Mouse (Mus musculus): Measurements from ENCODE around the gene Rps3a1. TPM values are rescaled to one million over a fixed set of nuclear protein-coding genes. Genes with fewer than 3 reads are reported as not detected.

Rps3a1 gene
- polyA plus RNA-seq, 1 experiment from 2014 or later = 751 TPM

DNA sequence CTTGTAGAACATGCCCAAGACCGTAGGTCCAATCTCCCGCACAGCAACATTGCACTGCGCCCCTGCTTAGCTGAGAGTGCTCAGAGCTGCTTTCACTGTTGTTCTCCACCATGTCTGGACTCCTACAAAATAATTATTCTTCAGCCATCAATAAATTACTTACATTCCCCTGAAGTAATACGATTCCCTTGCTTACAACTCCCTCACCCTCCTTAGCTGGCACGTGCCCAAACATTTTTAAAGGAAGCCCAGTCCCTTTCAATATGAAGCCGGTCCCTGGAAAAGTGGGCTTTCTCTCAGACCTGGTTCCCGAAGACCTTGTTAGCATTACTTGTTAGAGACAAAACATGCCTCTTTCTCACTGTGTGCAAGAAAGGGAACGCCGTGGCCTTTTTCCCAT, 7.0 kb upstream of the Rps3a1 start:
- Histone ChIP-seq H3K27me3 (ENCODE audit: insufficient read depth, low read length) (no peaks in the 10 kb centered on the region), H3K9ac (replicated peaks) (no peak overlapping the region), H3K4me1 (ENCODE audit: insufficient read depth) (no peaks in the 10 kb centered on the region), H3K9me3 (ENCODE audit: low read length) (no peaks in the 10 kb centered on the region), H3K4me3 (ENCODE audit: low read depth, low read length) (no peak overlapping the region), H3K4me2 (ENCODE audit: low read depth, low read length) (no peak overlapping the region), H3K27ac (ENCODE audit: low read depth) (no peak overlapping the region), H3K36me3 (replicated peaks; ENCODE audit: insufficient read depth, low read length) (no peaks in the 10 kb centered on the region)
- DNase-seq (no peak), ATAC-seq (no peak)
- WGBS (ENCODE audit: insufficient replicate concordance) = 81% methylated on average over 9 of the region's 9 CpGs
- TF ChIP-seq EP300 (IDR thresholded peaks at IDR 0.05; ENCODE audit: low read depth) = no peak
- TF ChIP-seq CTCF (IDR thresholded peaks at IDR 0.05; ENCODE audit: low read depth) = no peak

DNA sequence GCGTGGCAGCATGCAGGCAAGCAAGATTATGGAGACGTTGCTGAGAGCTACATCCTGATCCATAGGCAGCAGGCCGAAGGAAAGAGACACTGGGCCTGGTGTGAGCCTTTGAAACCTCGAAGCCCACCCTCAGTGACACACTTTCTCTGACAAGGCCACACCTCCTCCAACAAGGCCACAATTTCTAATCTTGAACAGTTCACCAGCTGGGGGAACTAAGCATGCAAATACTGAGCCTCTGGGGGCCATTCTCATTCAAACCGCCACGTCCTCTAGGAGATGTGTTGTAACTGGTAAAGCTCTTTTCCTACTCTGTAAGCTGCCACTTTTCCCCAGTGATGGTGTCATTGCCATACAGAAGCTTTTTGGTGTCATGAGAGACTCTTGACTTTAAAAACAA, 6.6 kb upstream of the Rps3a1 start:
- DNase-seq (no peak), ATAC-seq (no peak)
- TF ChIP-seq EP300 (IDR thresholded peaks at IDR 0.05; ENCODE audit: low read depth) = no peak
- TF ChIP-seq CTCF (IDR thresholded peaks at IDR 0.05; ENCODE audit: low read depth) = no peak
- no peak overlapping the region for H3K27ac ChIP-seq (ENCODE audit: low read depth)
- WGBS (ENCODE audit: insufficient replicate concordance) = 77% methylated on average over 6 of the region's 6 CpGs
- H3K4me1 ChIP-seq (ENCODE audit: insufficient read depth) = no peaks in the 10 kb centered on the region
- H3K4me2 ChIP-seq (ENCODE audit: low read depth, low read length) = no peak overlapping the region
- no peaks in the 10 kb centered on the region for H3K9me3 ChIP-seq (ENCODE audit: low read length)
- H3K9ac ChIP-seq (replicated peaks) = no peak overlapping the region
- H3K27me3 ChIP-seq (ENCODE audit: insufficient read depth, low read length) = no peaks in the 10 kb centered on the region
- no peaks in the 10 kb centered on the region for H3K36me3 ChIP-seq (replicated peaks; ENCODE audit: insufficient read depth, low read length)
- H3K4me3 ChIP-seq (ENCODE audit: low read depth, low read length) = no peak overlapping the region

GRCm38 (mm10) chr3:86143343-86143742, 841 bp upstream of the Rps3a1 start:
- Histone ChIP-seq H3K9ac (replicated peaks) (no peak overlapping the region), H3K4me2 (ENCODE audit: low read depth, low read length) (peak overlapping the region; percentile 38), H3K9me3 (ENCODE audit: low read length) (no peaks in the 10 kb centered on the region), H3K4me3 (ENCODE audit: low read depth, low read length) (no peak overlapping the region), H3K27me3 (ENCODE audit: insufficient read depth, low read length) (no peaks in the 10 kb centered on the region), H3K4me1 (ENCODE audit: insufficient read depth) (peaks cover 16% of the 10 kb centered on the region), H3K36me3 (replicated peaks; ENCODE audit: insufficient read depth, low read length) (peaks cover 27% of the 10 kb centered on the region), H3K27ac (ENCODE audit: low read depth) (peak overlapping the region; percentile 31; the same call in 1 of the 2 replicates)
- ATAC-seq (no peak), DNase-seq (no peak)
- TF ChIP-seq CTCF (IDR thresholded peaks at IDR 0.05; ENCODE audit: low read depth) (no peak), EP300 (IDR thresholded peaks at IDR 0.05; ENCODE audit: low read depth) (no peak)
- 79% methylated on average over 6 of the region's 6 CpGs for WGBS (ENCODE audit: insufficient replicate concordance)

- WGBS (ENCODE audit: insufficient replicate concordance) = 13% methylated on average over 6 of the region's 6 CpGs
- Histone ChIP-seq H3K9ac (replicated peaks) (peak overlapping the region; percentile 10; the same call in 1 of the 2 replicates), H3K36me3 (replicated peaks; ENCODE audit: insufficient read depth, low read length) (peaks cover 31% of the 10 kb centered on the region), H3K27me3 (ENCODE audit: insufficient read depth, low read length) (no peaks in the 10 kb centered on the region), H3K27ac (ENCODE audit: low read depth) (peak overlapping the region; percentile 31; the same call in 1 of the 2 replicates), H3K9me3 (ENCODE audit: low read length) (no peaks in the 10 kb centered on the region), H3K4me3 (ENCODE audit: low read depth, low read length) (0 out of 2 replicates have a peak overlapping the region, but pooled peaks have one; percentile 90), H3K4me1 (ENCODE audit: insufficient read depth) (peaks cover 16% of the 10 kb centered on the region), H3K4me2 (ENCODE audit: low read depth, low read length) (peak overlapping the region; percentile 38)
- ATAC-seq (no peak), DNase-seq (no peak)
- TF ChIP-seq CTCF (IDR thresholded peaks at IDR 0.05; ENCODE audit: low read depth) (no peak), EP300 (IDR thresholded peaks at IDR 0.05; ENCODE audit: low read depth) (no peak)
Observed at GRCm38 (mm10) chr3:86142934-86143317, 424 bp upstream of the Rps3a1 start.

GRCm38 (mm10) chr3:86141886-86142262, 628 bp downstream of the Rps3a1 start:
- WGBS (ENCODE audit: insufficient replicate concordance) = under 1% methylated on average over 18 of the region's 18 CpGs
- DNase-seq = no peak

DNA sequence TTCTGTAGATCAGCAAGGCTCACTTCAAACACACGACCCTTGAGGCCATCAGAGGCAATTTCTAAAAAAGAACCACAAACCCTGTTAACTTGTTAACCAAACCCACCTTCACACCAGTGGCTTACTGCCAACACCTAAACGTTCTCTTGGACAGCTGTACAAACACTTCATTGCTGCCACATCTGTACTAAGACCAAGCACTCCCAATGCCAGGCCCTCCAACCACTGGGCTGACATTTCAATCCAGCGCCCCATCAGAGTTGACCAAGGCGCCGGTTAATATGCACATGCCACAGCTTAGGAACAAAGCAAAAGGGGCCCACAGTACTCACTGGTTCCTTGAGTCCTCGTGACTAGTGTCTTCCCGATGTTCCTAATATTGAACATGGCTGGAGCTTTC, 1.1 kb downstream of the Rps3a1 start:
- no peak for TF ChIP-seq CTCF (IDR thresholded peaks at IDR 0.05; ENCODE audit: low read depth)
- no peak for TF ChIP-seq EP300 (IDR thresholded peaks at IDR 0.05; ENCODE audit: low read depth)
- Histone ChIP-seq H3K27ac (ENCODE audit: low read depth) (peak overlapping the region; percentile 90), H3K36me3 (replicated peaks; ENCODE audit: insufficient read depth, low read length) (peaks cover 41% of the 10 kb centered on the region), H3K4me1 (ENCODE audit: insufficient read depth) (peaks cover 17% of the 10 kb centered on the region), H3K27me3 (ENCODE audit: insufficient read depth, low read length) (no peaks in the 10 kb centered on the region), H3K4me2 (ENCODE audit: low read depth, low read length) (peak overlapping the region; percentile 81), H3K4me3 (ENCODE audit: low read depth, low read length) (peak overlapping the region; percentile 90), H3K9ac (replicated peaks) (peak overlapping the region; percentile 94), H3K9me3 (ENCODE audit: low read length) (no peaks in the 10 kb centered on the region)
- peak; percentile 29 for DNase-seq
- 3% methylated on average over 7 of the region's 7 CpGs for WGBS (ENCODE audit: insufficient replicate concordance)
- no peak for ATAC-seq

More at GRCm38 (mm10) chr3:86141886-86142262, 628 bp downstream of the Rps3a1 start:
- peak overlapping the region; percentile 81 for H3K4me2 ChIP-seq (ENCODE audit: low read depth, low read length)
- peak overlapping the region; percentile 94 for H3K9ac ChIP-seq (replicated peaks)
- H3K9me3 ChIP-seq (ENCODE audit: low read length) = no peaks in the 10 kb centered on the region
- peak; percentile 4; the same call in 1 of the 2 replicates for ATAC-seq
- no peaks in the 10 kb centered on the region for H3K27me3 ChIP-seq (ENCODE audit: insufficient read depth, low read length)
- no peak for TF ChIP-seq CTCF (IDR thresholded peaks at IDR 0.05; ENCODE audit: low read depth)
- no peak for TF ChIP-seq EP300 (IDR thresholded peaks at IDR 0.05; ENCODE audit: low read depth)
- peak overlapping the region; percentile 90 for H3K27ac ChIP-seq (ENCODE audit: low read depth)
- peak overlapping the region; percentile 90 for H3K4me3 ChIP-seq (ENCODE audit: low read depth, low read length)
- peaks cover 39% of the 10 kb centered on the region for H3K36me3 ChIP-seq (replicated peaks; ENCODE audit: insufficient read depth, low read length)
- H3K4me1 ChIP-seq (ENCODE audit: insufficient read depth) = peaks cover 16% of the 10 kb centered on the region
